Mouse (Mus musculus) liver, embryonic 11.5 days (tissue): ENCODE results near the gene Tnrc6c. TPM values are rescaled to one million over a fixed set of nuclear protein-coding genes. Genes with fewer than 3 reads are reported as not detected.
"Not testable (repeated sequence)": the region's sequence is repeated elsewhere in the genome, so short reads cannot be mapped to it uniquely, and the experiment has no call there.

Source experiments
- ATAC-seq: fragments of 200-750 bp; cut with Nextera tagmentation; replicated peaks from 2 replicates; pipeline ENCODE4 v1.8.0; 2017; ENCODE audit warnings: moderate number of reproducible peaks, mild to moderate bottlenecking, moderate TSS enrichment, moderate library complexity; ENCODE audit not compliant: low FRiP score
- DNase-seq: peaks from one replicate; pipeline ENCODE4 v3.0.0-alpha.2; 2017; ENCODE audit warnings: low spot score
- H3K27ac ChIP-seq: fragments of 300-500 bp; sonication (generic); 2 replicates; pipeline ENCODE4 v1.5.1; 2014; ENCODE audit warnings: mild to moderate bottlenecking, low read depth, low read length, control low read depth
- H3K27me3 ChIP-seq: fragments of 300-500 bp; sonication (generic); replicated peaks from 2 replicates; pipeline ENCODE4 v1.6.1; 2014; ENCODE audit warnings: low read length, mixed read lengths; ENCODE audit not compliant: control insufficient read depth, insufficient read depth
- H3K36me3 ChIP-seq: fragments of 300-500 bp; sonication (generic); 2 replicates; pipeline ENCODE4 v1.6.1; 2014; ENCODE audit warnings: mild to moderate bottlenecking, low read length, moderate library complexity, mixed read lengths; ENCODE audit not compliant: control insufficient read depth, insufficient read depth
- H3K4me1 ChIP-seq: fragments of 300-500 bp; sonication (generic); replicated peaks from 2 replicates; pipeline ENCODE4 v1.6.1; 2014; ENCODE audit warnings: low read length, mixed read lengths; ENCODE audit not compliant: control insufficient read depth, insufficient read depth
- H3K4me2 ChIP-seq: fragments of 300-500 bp; sonication (generic); 2 replicates; pipeline ENCODE4 v1.6.1; 2014; ENCODE audit warnings: mild to moderate bottlenecking, control low read depth, moderate library complexity
- H3K4me3 ChIP-seq: fragments of 300-500 bp; sonication (generic); 2 replicates; pipeline ENCODE4 v1.5.1; 2014; ENCODE audit warnings: low read depth, low read length, control low read depth
- H3K9ac ChIP-seq: fragments of 300-500 bp; sonication (generic); 2 replicates; pipeline ENCODE4 v1.6.1; 2014; ENCODE audit warnings: low read depth, low read length, control low read depth
- H3K9me3 ChIP-seq: fragments of 300-500 bp; sonication (generic); 2 replicates; pipeline ENCODE4 v1.6.1; 2016; ENCODE audit warnings: low read length, inconsistent platforms, mixed read lengths; ENCODE audit not compliant: control insufficient read depth
- WGBS: fragments of 180-500 bp; shearing (Covaris S2); extraction: QIAGEN DNeasy Blood & Tissue Kit; methylation state at CpG from one replicate; pipeline ENCODE4 v1.1.7; 2014; 5-methylcytosine and 5-hydroxymethylcytosine counted together
- polyA plus RNA-seq: library from polyadenylated mRNA; unstranded; fragments of >200 nt; fragmentation: Nextera tagmentation; extraction: Ambion mirVana; gene quantifications from 2 replicates; pipeline ENCODE4 v1.2.1, GENCODE M21; 2014

Gene Tnrc6c
- polyA plus RNA-seq, 1 experiment from 2014 or later: 8.0 TPM

DNA sequence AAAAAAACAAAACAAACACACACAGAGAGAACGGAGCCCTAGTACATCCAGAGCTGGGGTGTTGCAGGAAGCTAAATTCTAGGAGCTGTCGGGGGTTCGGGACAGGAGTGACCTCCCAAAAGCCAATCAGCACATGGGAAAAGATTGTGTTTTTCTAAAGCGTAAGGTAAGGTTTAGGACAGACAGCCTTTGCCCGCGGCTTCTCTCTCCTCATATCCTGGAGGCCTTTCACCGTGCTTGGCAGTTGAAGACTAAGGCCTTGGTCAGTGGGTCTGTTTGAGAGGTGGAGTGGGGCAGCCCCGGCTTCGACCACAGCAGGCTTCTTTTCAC, 128.6 kb downstream of the Tnrc6c start:
- no peak for ATAC-seq
- H3K4me1 ChIP-seq: peaks cover 44% of the 10 kb centered on the region

DNA sequence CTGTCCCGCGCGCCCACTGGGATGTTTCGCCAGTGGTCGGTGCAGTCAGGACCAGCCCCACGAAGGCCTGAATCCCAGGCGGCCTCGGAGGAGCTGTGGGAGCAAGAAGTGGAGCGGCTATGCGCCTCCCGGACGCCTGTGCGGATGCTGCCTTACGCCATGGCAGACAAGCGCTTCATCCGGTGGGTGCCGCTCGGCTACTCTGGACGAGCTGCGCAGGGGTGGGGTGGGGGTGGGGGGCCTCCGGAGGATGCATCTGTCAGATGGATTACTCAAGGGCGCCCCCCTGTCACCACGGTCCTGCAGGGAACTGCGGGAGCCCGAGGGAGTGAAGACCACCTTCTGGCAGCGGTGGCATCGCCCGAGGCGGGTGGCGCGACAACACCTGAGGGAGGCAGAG, 129.0 kb downstream of the Tnrc6c start:
- peaks cover 4% of the 10 kb centered on the region for H3K36me3 ChIP-seq
- peak overlapping the region; percentile 66 for H3K4me3 ChIP-seq
- DNase-seq: peak; percentile 78
- peaks cover 2% of the 10 kb centered on the region; the same call in 1 of the 2 replicates for H3K27me3 ChIP-seq
- no peaks in the 10 kb centered on the region for H3K9me3 ChIP-seq
- peak overlapping the region; percentile 95 for H3K9ac ChIP-seq
- peak; percentile 14; the same call in 1 of the 2 replicates for ATAC-seq
- H3K27ac ChIP-seq: peak overlapping the region; percentile 99
- peak overlapping the region; percentile 100 for H3K4me2 ChIP-seq
- WGBS: 2% methylated on average over 31 of the region's 31 CpGs
- H3K4me1 ChIP-seq: peaks cover 42% of the 10 kb centered on the region

More for the DNA sequence above, 128.6 kb downstream of the Tnrc6c start:
- Histone ChIP-seq H3K4me2 (peak overlapping the region; percentile 100), H3K9ac (peak overlapping the region; percentile 95), H3K27ac (peak overlapping the region; percentile 99), H3K4me3 (peak overlapping the region; percentile 66), H3K9me3 (no peaks in the 10 kb centered on the region), H3K27me3 (peaks cover 2% of the 10 kb centered on the region; the same call in 1 of the 2 replicates), H3K36me3 (peaks cover 8% of the 10 kb centered on the region)
- WGBS: 30% methylated on average over 9 of the region's 9 CpGs
- DNase-seq: no peak

DNA sequence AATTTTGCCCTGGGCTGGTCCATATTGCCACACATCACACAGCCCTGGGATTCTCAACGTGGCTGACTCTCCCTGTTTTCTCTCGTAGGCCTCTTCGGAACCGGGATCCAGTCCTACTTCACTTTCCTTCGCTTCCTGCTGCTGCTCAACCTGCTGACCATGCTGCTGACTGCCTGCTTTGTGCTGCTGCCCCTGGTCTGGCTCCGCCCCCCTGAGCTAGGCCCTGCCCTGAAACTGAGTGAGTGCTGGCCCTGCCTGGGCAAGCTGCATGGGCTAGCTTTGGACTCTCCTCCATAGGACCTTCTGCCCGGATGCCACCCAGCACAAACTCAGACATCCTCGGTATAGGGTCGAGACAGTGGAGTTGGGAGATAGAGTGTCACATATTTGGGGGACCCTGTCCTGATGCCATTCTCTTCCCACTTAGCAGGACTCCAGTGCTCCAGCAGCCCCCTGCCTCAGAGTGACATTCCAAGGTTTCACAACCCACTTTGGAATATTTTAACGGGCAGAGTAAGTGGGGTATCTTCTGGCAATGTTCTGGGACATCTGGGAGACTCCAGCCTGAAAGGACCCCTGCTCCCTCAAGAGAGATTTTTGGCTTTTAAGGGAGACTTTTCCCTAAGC, 129.7 kb downstream of the Tnrc6c start:
- peak; percentile 47 for DNase-seq

DNA sequence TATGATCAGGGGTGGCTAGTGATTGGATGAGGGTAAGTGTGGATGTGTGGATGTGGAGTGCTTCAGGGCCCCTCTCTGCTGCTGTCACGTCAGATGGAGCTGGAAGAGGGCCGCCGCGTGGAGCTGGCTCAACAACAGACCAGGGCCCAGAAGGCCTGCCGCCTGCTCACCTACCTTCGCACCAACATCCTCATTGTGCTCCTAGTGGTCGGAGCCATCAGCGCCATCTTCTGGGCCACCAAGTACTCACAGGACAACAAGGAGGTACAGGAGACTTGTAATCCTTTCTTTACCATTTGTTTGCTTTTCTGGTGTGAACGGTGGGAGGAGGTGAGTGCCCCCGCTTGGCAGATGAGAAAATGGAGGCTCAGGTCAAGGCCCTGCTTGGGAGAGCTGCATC, 132.2 kb downstream of the Tnrc6c start:
- Histone ChIP-seq H3K9ac (peak overlapping the region; percentile 2), H3K4me1 (peaks cover 31% of the 10 kb centered on the region), H3K36me3 (peaks cover 3% of the 10 kb centered on the region; the same call in 1 of the 2 replicates), H3K27ac (no peak overlapping the region), H3K4me2 (peak overlapping the region; percentile 18; the same call in 1 of the 2 replicates), H3K4me3 (no peak overlapping the region), H3K9me3 (no peaks in the 10 kb centered on the region), H3K27me3 (peaks cover 2% of the 10 kb centered on the region; the same call in 1 of the 2 replicates)
- DNase-seq (peak; percentile 58), ATAC-seq (no peak)
- WGBS: 19% methylated on average over 10 of the region's 10 CpGs

More for the DNA sequence above, 129.7 kb downstream of the Tnrc6c start:
- Histone ChIP-seq H3K9ac (peak overlapping the region; percentile 95), H3K4me2 (peak overlapping the region; percentile 100), H3K36me3 (peaks cover 3% of the 10 kb centered on the region; the same call in 1 of the 2 replicates), H3K4me3 (peak overlapping the region; percentile 66), H3K4me1 (peaks cover 35% of the 10 kb centered on the region), H3K27ac (peak overlapping the region; percentile 99), H3K27me3 (peaks cover 2% of the 10 kb centered on the region; the same call in 1 of the 2 replicates), H3K9me3 (no peaks in the 10 kb centered on the region)
- ATAC-seq: no peak
- WGBS: 42% methylated on average over 10 of the region's 10 CpGs

DNA sequence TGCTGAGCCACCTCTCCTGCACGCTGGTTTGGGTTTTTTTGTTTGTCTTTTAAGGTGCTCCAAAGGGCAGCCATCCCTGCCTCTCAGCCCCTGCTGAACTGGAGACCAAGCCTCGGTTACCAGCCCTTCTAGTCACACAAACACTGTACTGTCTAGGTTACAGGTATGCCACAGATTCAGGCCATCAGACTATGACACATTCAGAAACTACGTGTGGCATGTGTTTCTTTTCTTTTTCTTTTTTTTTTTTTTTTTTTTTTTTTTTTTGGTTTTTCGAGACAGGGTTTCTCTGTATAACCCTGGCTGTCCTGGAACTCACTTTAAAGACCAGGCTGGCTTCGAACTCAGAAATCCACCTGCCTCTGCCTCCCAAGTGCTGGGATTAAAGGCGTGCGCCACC, 134.4 kb downstream of the Tnrc6c start:
- DNase-seq, H3K36me3 ChIP-seq, H3K9me3 ChIP-seq, H3K4me3 ChIP-seq, H3K9ac ChIP-seq, ATAC-seq, H3K27me3 ChIP-seq, H3K27ac ChIP-seq, H3K4me2 ChIP-seq: not testable (repeated sequence)
- 83% methylated on average over 7 of the region's 7 CpGs for WGBS
- peaks cover 33% of the 10 kb centered on the region for H3K4me1 ChIP-seq

DNA sequence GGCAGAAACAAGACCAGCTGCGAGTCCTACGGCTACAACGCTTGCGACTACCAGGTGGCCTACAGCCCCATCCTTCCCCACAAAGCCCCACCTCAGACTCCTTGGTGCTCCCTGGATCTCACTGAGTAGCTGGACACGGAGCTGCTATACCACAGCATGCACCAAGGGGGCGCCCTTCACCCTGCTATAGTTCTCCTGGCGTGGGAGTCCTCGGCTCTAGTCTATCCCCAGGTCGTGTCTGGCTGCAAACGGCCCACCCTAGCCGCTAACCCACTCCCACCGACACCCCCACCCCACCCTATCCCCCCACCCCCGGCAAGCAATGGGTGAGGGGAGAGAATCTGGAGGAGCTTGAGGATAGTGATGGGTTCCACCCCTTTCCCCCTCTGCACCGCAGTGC, 136.2 kb downstream of the Tnrc6c start:
- Histone ChIP-seq H3K9me3 (no peaks in the 10 kb centered on the region), H3K4me2 (peak overlapping the region; percentile 63), H3K36me3 (peaks cover 3% of the 10 kb centered on the region; the same call in 1 of the 2 replicates), H3K27ac (no peak overlapping the region), H3K4me3 (peak overlapping the region; percentile 20), H3K4me1 (peaks cover 28% of the 10 kb centered on the region), H3K9ac (no peak overlapping the region), H3K27me3 (no peaks in the 10 kb centered on the region)
- 5% methylated on average over 14 of the region's 14 CpGs for WGBS
- ATAC-seq: peak; percentile 66
- peak; percentile 77 for DNase-seq

DNA sequence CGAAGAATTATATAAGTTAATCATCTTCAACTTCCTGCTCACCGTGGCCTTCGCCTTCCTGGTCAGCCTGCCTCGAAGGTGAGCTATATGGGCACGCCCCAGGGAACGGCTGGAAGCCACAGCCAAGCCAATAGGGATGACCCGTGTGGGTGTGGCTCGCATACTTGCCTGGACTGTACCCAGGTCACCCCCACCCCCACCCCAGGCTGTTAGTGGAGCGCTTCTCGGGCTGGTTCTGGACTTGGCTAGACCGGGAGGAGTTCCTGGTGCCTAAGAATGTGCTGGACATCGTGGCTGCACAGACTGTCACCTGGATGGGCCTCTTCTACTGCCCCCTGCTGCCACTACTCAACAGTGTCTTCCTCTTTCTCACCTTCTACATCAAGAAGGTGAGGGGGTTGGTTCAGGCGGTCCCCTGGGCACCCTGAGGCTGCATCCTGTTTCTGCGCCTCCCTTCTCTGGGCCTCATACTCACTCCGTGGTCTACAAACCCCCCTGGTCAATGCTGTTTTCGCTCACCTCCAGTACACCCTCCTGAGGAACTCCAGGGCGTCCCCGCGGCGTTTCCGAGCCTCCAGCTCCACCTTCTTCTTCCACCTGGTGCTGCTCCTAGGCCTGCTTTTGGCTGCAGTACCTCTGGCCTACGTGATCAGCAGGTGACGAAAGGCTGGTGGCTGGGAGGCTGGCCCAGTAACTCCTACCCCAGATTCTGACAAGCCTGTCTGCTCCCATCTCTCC, 136.8 kb downstream of the Tnrc6c start:
- DNase-seq (no peak), ATAC-seq (peak; percentile 48)
- peak overlapping the region; percentile 20 for H3K4me3 ChIP-seq
- no peak overlapping the region for H3K9ac ChIP-seq
- peak overlapping the region; percentile 63 for H3K4me2 ChIP-seq
- no peak overlapping the region for H3K27ac ChIP-seq
- H3K36me3 ChIP-seq: no peaks in the 10 kb centered on the region; the same call in 1 of the 2 replicates
- H3K9me3 ChIP-seq: no peaks in the 10 kb centered on the region
- no peaks in the 10 kb centered on the region for H3K27me3 ChIP-seq
- peaks cover 30% of the 10 kb centered on the region for H3K4me1 ChIP-seq
- 31% methylated on average over 23 of the region's 23 CpGs for WGBS

DNA sequence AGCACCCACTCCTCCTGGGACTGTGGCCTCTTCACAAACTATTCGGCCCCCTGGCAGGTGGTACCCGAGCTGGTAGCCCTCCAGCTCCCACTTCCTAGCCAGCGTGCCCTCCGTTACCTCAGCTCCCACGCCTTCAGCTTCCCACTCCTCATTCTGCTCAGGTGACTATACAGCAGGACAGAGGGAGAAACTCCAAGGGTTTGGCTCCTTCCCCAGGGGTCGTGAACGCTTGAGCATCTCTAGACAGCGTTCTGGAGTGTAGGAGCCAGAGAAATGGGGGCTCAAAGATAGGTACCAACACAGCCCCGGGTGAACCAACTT, 137.3 kb downstream of the Tnrc6c start:
- H3K4me3 ChIP-seq: no peak overlapping the region
- no peaks in the 10 kb centered on the region for H3K9me3 ChIP-seq
- no peaks in the 10 kb centered on the region for H3K27me3 ChIP-seq
- H3K27ac ChIP-seq: no peak overlapping the region
- DNase-seq (no peak), ATAC-seq (no peak)
- no peak overlapping the region for H3K4me2 ChIP-seq
- no peak overlapping the region for H3K9ac ChIP-seq
- H3K36me3 ChIP-seq: no peaks in the 10 kb centered on the region
- WGBS: 77% methylated on average over 9 of the region's 9 CpGs
- H3K4me1 ChIP-seq: peaks cover 33% of the 10 kb centered on the region
